Mouse (Mus musculus) heart, postnatal 10 days (tissue): ENCODE measurements around the gene Rnase9. TPM values are rescaled to one million over a fixed set of nuclear protein-coding genes. Genes with fewer than 3 reads are reported as not detected.

Source experiments
- total RNA-seq, 2 experiments: library from RNA; stranded (reverse); gene quantifications; 2 replicates each; pipeline ENCODE4 v1.2.3; 2021

The Rnase9 gene
- total RNA-seq, 2 experiments from 2014 or later = not detected

Other genes with a start within 250 kb of the Rnase9 start
- not detected for gene Ccnb1ip1, start 234.1 kb downstream of the Rnase9 start, total RNA-seq
- gene Parp2, start 234.0 kb downstream of the Rnase9 start, total RNA-seq = 10 to 100 TPM; 18.7 to 20.0 TPM
- gene Tep1, start 171.3 kb downstream of the Rnase9 start, total RNA-seq = 10 to 100 TPM; 10.9 to 11.6 TPM
- gene Klhl33, start 144.4 kb downstream of the Rnase9 start, total RNA-seq = 1 to 10 TPM; 5.7 to 5.9 TPM
- 10 to 100 TPM; 59.5 to 66.3 TPM for gene Osgep, start 117.0 kb downstream of the Rnase9 start, total RNA-seq
- gene Apex1, start 116.9 kb downstream of the Rnase9 start, total RNA-seq = 10 to 100 TPM; 39.5 to 43.4 TPM
- gene Pip4p1, start 111.0 kb downstream of the Rnase9 start, total RNA-seq = 10 to 100 TPM; 23.7 to 25.4 TPM
- 10 to 100 TPM; 15.2 to 17.3 TPM for gene Pnp, start 110.8 kb downstream of the Rnase9 start, total RNA-seq
- gene Gm49342, start 97.4 kb downstream of the Rnase9 start, total RNA-seq = 10 to 100 TPM; 13.0 to 14.4 TPM
- gene Pnp2, start 85.9 kb downstream of the Rnase9 start, total RNA-seq = 1 to 10 TPM in 1 of 2 experiments, under 1 TPM in 1; 0.69 to 1.1 TPM
- under 1 TPM; 0.17 TPM for gene Rnase10, start 34.1 kb downstream of the Rnase9 start, total RNA-seq
- gene Rnase11, start 8.3 kb upstream of the Rnase9 start, total RNA-seq = not detected
- gene Rnase12, start 15.8 kb upstream of the Rnase9 start, total RNA-seq = not detected
- gene Olfr750, start 32.6 kb upstream of the Rnase9 start, total RNA-seq = not detected
- gene Rnase4, start 49.2 kb upstream of the Rnase9 start, total RNA-seq = 10 to 100 TPM; 45.4 to 46.9 TPM
- gene Ang, start 49.3 kb upstream of the Rnase9 start, total RNA-seq = 1 to 10 TPM; 3.2 to 4.0 TPM
- not detected for gene Eddm3b, start 72.6 kb upstream of the Rnase9 start, total RNA-seq
- gene Rnase6, start 82.0 kb upstream of the Rnase9 start, total RNA-seq = under 1 TPM; 0.31 to 0.69 TPM
- gene Rnase1, start 104.9 kb upstream of the Rnase9 start, total RNA-seq = under 1 TPM; 0.52 to 0.72 TPM
- not detected for gene Rnase2b, start 120.4 kb upstream of the Rnase9 start, total RNA-seq
- not detected for gene Ang2, start 157.3 kb upstream of the Rnase9 start, total RNA-seq
- not detected for gene Ear14, start 161.5 kb upstream of the Rnase9 start, total RNA-seq
- gene Rnase2a, start 214.2 kb upstream of the Rnase9 start, total RNA-seq = not detected